Mouse (Mus musculus): ENCODE measurements at regions not wholly inside any gene's neighbourhood (a gene's known extent, or its start where the extent isn't known, plus 50 kb on each side); places are given as distances from the start of the nearest gene placed in this dataset.

- no peak for ATAC-seq
- H3K4me3 ChIP-seq (ENCODE audit: low read depth, low read length), result no peak overlapping the region
- no peak for TF ChIP-seq CTCF (IDR thresholded peaks at IDR 0.05; ENCODE audit: low read depth)
- no peaks in the 10 kb centered on the region for H3K9me3 ChIP-seq (ENCODE audit: control insufficient read depth)
- H3K4me1 ChIP-seq (replicated peaks; ENCODE audit: control insufficient read depth, insufficient read depth, low read length), result no peaks in the 10 kb centered on the region
- H3K9ac ChIP-seq (ENCODE audit: low read depth, low read length), result no peak overlapping the region
- H3K4me2 ChIP-seq (replicated peaks; ENCODE audit: low read depth), result no peak overlapping the region
- H3K27ac ChIP-seq (ENCODE audit: low read depth, low read length), result no peak overlapping the region
- no peaks in the 10 kb centered on the region for H3K27me3 ChIP-seq (replicated peaks; ENCODE audit: control insufficient read depth, insufficient read depth, low read length)
- WGBS, result 60% methylated on average over 8 of the region's 8 CpGs
- H3K36me3 ChIP-seq (ENCODE audit: control insufficient read depth, insufficient read depth), result no peaks in the 10 kb centered on the region
These were observed 626.6 kb downstream of the Dok5 start for GRCm38 (mm10) chr2:171358071-171358760.

- no peaks in the 10 kb centered on the region for H3K9me3 ChIP-seq (ENCODE audit: control insufficient read depth)
- H3K36me3 ChIP-seq (ENCODE audit: control insufficient read depth, insufficient read depth), result no peaks in the 10 kb centered on the region
- H3K4me3 ChIP-seq (ENCODE audit: low read depth, low read length), result no peak overlapping the region
- WGBS, result 87% methylated on average over 2 of the region's 2 CpGs
- H3K9ac ChIP-seq (ENCODE audit: low read depth, low read length), result no peak overlapping the region
- no peaks in the 10 kb centered on the region for H3K27me3 ChIP-seq (replicated peaks; ENCODE audit: control insufficient read depth, insufficient read depth, low read length)
- H3K4me1 ChIP-seq (replicated peaks; ENCODE audit: control insufficient read depth, insufficient read depth, low read length), result no peaks in the 10 kb centered on the region
- TF ChIP-seq CTCF (IDR thresholded peaks at IDR 0.05; ENCODE audit: low read depth), result no peak
- H3K27ac ChIP-seq (ENCODE audit: low read depth, low read length), result no peak overlapping the region
- ATAC-seq, result no peak
- no peak overlapping the region for H3K4me2 ChIP-seq (replicated peaks; ENCODE audit: low read depth)
These were observed 616.5 kb downstream of the Dok5 start for GRCm38 (mm10) chr2:171348156-171348555.

GRCm38 (mm10) chr2:171333816-171334757 is 602.5 kb downstream of the Dok5 start:
- no peak overlapping the region for H3K4me2 ChIP-seq (replicated peaks; ENCODE audit: low read depth)
- H3K4me3 ChIP-seq (ENCODE audit: low read depth, low read length), result no peak overlapping the region
- no peaks in the 10 kb centered on the region for H3K36me3 ChIP-seq (ENCODE audit: control insufficient read depth, insufficient read depth)
- H3K27me3 ChIP-seq (replicated peaks; ENCODE audit: control insufficient read depth, insufficient read depth, low read length), result no peaks in the 10 kb centered on the region
- H3K9ac ChIP-seq (ENCODE audit: low read depth, low read length), result no peak overlapping the region
- no peak for TF ChIP-seq CTCF (IDR thresholded peaks at IDR 0.05; ENCODE audit: low read depth)
- H3K4me1 ChIP-seq (replicated peaks; ENCODE audit: control insufficient read depth, insufficient read depth, low read length), result no peaks in the 10 kb centered on the region
- WGBS, result 75% methylated on average over 14 of the region's 14 CpGs
- H3K27ac ChIP-seq (ENCODE audit: low read depth, low read length), result no peak overlapping the region
- ATAC-seq, result no peak
- H3K9me3 ChIP-seq (ENCODE audit: control insufficient read depth), result no peaks in the 10 kb centered on the region

GRCm38 (mm10) chr2:171332826-171333225 is 601.2 kb downstream of the Dok5 start:
- Histone ChIP-seq H3K27ac (ENCODE audit: low read depth, low read length) (no peak overlapping the region), H3K27me3 (replicated peaks; ENCODE audit: control insufficient read depth, insufficient read depth, low read length) (no peaks in the 10 kb centered on the region), H3K9me3 (ENCODE audit: control insufficient read depth) (no peaks in the 10 kb centered on the region), H3K4me1 (replicated peaks; ENCODE audit: control insufficient read depth, insufficient read depth, low read length) (no peaks in the 10 kb centered on the region), H3K36me3 (ENCODE audit: control insufficient read depth, insufficient read depth) (no peaks in the 10 kb centered on the region), H3K9ac (ENCODE audit: low read depth, low read length) (no peak overlapping the region), H3K4me3 (ENCODE audit: low read depth, low read length) (no peak overlapping the region), H3K4me2 (replicated peaks; ENCODE audit: low read depth) (no peak overlapping the region)
- 87% methylated on average over 8 of the region's 8 CpGs for WGBS
- no peak for ATAC-seq
- no peak for TF ChIP-seq CTCF (IDR thresholded peaks at IDR 0.05; ENCODE audit: low read depth)

- H3K4me1 ChIP-seq (replicated peaks; ENCODE audit: control insufficient read depth, insufficient read depth, low read length), result no peaks in the 10 kb centered on the region
- H3K27me3 ChIP-seq (replicated peaks; ENCODE audit: control insufficient read depth, insufficient read depth, low read length), result no peaks in the 10 kb centered on the region
- TF ChIP-seq CTCF (IDR thresholded peaks at IDR 0.05; ENCODE audit: low read depth), result no peak
- H3K4me3 ChIP-seq (ENCODE audit: low read depth, low read length), result no peak overlapping the region
- ATAC-seq, result no peak
- no peak overlapping the region for H3K4me2 ChIP-seq (replicated peaks; ENCODE audit: low read depth)
- H3K36me3 ChIP-seq (ENCODE audit: control insufficient read depth, insufficient read depth), result no peaks in the 10 kb centered on the region
- H3K9me3 ChIP-seq (ENCODE audit: control insufficient read depth), result no peaks in the 10 kb centered on the region
- H3K9ac ChIP-seq (ENCODE audit: low read depth, low read length), result no peak overlapping the region
- H3K27ac ChIP-seq (ENCODE audit: low read depth, low read length), result no peak overlapping the region
- WGBS, result 74% methylated on average over 3 of the region's 3 CpGs
These were observed 599.9 kb downstream of the Dok5 start for GRCm38 (mm10) chr2:171331529-171331928.

- ATAC-seq, result no peak
- Histone ChIP-seq H3K4me3 (ENCODE audit: low read depth, low read length) (no peak overlapping the region), H3K27ac (ENCODE audit: low read depth, low read length) (no peak overlapping the region), H3K4me2 (replicated peaks; ENCODE audit: low read depth) (no peak overlapping the region), H3K36me3 (ENCODE audit: control insufficient read depth, insufficient read depth) (no peaks in the 10 kb centered on the region), H3K27me3 (replicated peaks; ENCODE audit: control insufficient read depth, insufficient read depth, low read length) (no peaks in the 10 kb centered on the region), H3K9me3 (ENCODE audit: control insufficient read depth) (no peaks in the 10 kb centered on the region), H3K4me1 (replicated peaks; ENCODE audit: control insufficient read depth, insufficient read depth, low read length) (no peaks in the 10 kb centered on the region), H3K9ac (ENCODE audit: low read depth, low read length) (no peak overlapping the region)
- no peak for TF ChIP-seq CTCF (IDR thresholded peaks at IDR 0.05; ENCODE audit: low read depth)
- WGBS, result 62% methylated on average over 3 of the region's 3 CpGs
These were observed 595.3 kb downstream of the Dok5 start for GRCm38 (mm10) chr2:171326909-171327308.

All from intestine, postnatal 0 days (tissue).